In genomic region chr17:8951588-8951987, GRCm38 (mm10) we compare ENCODE assay signal across 15 mouse cellular contexts.
"Had no signal": no experiment of that assay in that cellular context is flagged by ENCODE, and none has a peak within 500 bp of the region (broad histone marks: within the 10 kb centered on the region; RNA-seq: fewer than 3 reads in every experiment).

No protein-coding gene starts in this region.

- H3K9me3 ChIP-seq: limb, embryonic 15.5 days; liver, embryonic 12.5 days; megakaryocyte, embryonic 14.5 days; midbrain, embryonic 13.5 days; neural tube, embryonic 12.5 days had no signal

- H3K36me3 ChIP-seq: liver, embryonic 12.5 days had no signal

- H3K4me3 ChIP-seq: limb, embryonic 15.5 days; liver, embryonic 12.5 days; megakaryocyte, embryonic 14.5 days; midbrain, embryonic 13.5 days; neural tube, embryonic 12.5 days had no signal

- H3K27ac ChIP-seq: kidney, postnatal 0 days; limb, embryonic 15.5 days; liver, embryonic 12.5 days; macrophage; midbrain, embryonic 13.5 days; neural tube, embryonic 12.5 days had no signal

- ATAC-seq: intestine, postnatal 0 days; liver, embryonic 12.5 days; midbrain, embryonic 13.5 days had no signal

- DNase-seq: kidney, adult 8-10 months; kidney, postnatal 36 days; layer of hippocampus, adult 9-11 months; lung, embryonic 14.5 days; lung, postnatal 14 days; right cerebral cortex, postnatal 14 days; thymus, postnatal 36 days had no signal

- H3K4me2 ChIP-seq: limb, embryonic 15.5 days; liver, embryonic 12.5 days; lung, embryonic 14.5 days; midbrain, embryonic 13.5 days; neural tube, embryonic 12.5 days had no signal

- H3K4me1 ChIP-seq: limb, embryonic 15.5 days; liver, embryonic 12.5 days; neural tube, embryonic 12.5 days had no signal

- H3K27me3 ChIP-seq: limb, embryonic 15.5 days; liver, embryonic 12.5 days; midbrain, embryonic 13.5 days; neural tube, embryonic 12.5 days had no signal

- H3K9ac ChIP-seq: limb, embryonic 15.5 days; liver, embryonic 12.5 days; lung, embryonic 14.5 days; midbrain, embryonic 13.5 days; neural tube, embryonic 12.5 days had no signal
